Mouse (Mus musculus): ENCODE measurements around the gene Apobec3.
"Not testable (repeated sequence)": the region's sequence is repeated elsewhere in the genome, so short reads cannot be mapped to it uniquely, and the experiment has no call there.

The Apobec3 gene

DNA sequence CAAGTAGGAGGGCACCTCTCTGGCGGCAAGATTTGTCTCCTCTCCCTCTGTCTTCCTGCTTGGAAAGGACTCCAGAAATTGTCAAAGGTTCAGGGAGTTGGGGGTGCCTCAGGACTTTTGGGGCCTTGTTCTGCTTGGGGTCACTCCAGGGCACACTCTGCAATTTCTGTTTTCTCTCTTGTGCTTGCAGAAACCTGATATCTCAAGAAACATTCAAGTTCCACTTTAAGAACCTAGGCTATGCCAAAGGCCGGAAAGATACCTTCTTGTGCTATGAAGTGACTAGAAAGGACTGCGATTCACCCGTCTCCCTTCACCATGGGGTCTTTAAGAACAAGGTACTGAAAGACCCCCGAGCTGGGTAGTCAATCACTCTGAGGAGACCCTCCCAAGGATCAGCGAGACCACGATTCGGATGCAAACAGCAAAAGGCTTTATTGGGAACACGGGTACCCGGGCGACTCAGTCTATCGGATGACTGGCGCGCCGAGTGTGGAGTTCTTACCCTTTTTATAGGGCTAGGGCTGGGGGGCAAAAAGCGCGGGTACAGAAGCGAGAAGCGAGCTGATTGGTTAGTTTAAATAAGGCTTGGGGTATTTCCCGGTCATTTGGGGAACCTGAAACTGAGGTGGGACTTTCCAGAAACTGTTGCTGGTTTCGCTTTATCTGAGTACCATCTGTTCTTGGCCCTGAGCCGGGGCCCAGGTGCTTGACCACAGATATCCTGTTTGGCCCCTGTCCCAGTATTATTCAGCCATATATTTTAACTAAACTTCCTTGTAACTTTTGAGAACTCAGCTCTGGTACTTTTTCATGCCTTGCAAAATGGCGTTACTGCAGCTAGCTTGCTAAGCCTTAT is 4.0 kb downstream of the Apobec3 start:
- not testable (repeated sequence) for DNase-seq (ENCODE audit: low spot score in 2 of 2)

DNA sequence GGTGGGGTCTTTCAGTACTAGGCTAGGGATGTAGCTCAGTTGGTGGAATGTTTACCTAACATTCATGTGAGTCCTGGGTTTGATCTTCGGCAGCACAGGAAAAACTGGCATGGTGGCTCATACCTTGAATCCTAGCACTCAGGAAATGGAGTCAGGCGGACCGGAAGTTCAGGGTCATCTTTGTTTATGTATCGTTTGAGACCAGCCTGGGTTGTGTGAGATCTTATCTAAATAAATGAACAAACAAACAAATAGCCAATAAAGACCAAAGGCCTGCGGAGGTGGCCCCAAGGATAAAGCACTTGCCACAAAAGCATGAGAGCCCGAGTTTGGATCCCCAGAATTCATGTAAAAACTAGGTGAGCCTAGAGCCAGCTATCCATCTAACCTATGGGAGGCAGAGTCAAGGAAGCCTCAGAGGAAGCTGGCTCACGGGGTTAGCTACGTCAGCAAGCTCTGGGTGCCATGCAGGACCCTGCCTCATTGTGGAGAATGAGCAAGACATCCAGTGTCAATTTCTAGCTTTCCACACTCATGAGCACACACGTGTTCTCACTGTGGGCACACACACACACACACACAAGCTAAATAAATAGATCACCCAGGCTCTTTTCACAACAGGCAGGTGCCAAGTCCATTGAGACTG is 4.7 kb downstream of the Apobec3 start:
- no peak for DNase-seq (ENCODE audit: low spot score in 2 of 2)

DNA sequence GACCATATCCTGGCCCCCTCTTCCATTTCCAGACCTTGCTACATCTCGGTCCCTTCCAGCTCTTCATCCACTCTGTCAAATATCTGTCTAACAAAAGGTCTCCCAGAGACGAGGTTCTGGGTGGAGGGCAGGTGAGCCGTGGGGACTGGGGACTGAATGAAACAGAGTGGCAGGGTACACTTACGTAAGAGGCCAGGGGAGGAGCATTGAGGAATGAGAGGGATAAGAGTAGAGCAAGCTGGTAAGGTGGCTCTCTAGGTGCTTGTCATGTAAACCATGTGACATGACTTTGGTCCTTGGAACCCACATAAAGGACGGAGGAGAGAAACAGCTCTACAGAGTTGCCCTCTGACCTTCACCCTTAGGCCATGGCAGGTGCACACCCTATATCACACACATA is 7.5 kb downstream of the Apobec3 start:
- no peak for DNase-seq (ENCODE audit: low spot score in 2 of 2)

DNA sequence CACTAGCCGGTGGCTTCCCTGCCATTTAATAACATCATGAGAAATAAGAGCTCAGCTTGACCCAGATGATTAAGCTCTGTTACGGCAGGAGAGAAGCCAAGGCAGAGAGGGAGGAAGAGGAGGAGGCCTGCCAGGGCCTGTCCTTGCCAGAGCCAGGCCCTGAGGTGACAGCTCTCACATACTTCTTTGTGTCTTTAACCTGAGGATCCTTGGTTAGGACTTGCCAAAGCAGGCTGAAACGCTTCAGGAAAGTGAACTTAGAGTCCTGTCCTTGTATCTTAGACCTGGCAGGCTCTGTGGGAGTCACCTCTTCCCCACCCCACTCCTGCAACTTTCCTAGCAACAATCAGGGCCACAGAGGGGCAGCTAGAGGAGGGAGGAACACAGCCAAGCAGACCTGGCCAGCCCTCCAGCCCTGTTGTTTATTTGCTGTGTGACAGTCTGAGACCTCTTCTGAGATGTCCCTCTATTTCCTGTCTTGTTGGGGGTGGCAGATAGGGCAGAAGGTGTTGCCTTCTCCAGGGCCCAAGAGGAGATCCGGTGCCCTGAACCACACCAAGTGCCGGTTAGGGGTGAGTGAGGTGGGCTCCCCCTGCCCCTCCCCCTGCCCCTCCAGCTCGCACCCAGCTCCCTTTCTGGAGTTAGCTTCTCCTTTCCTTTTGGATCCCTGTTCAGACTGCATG is 8.5 kb downstream of the Apobec3 start:
- no peak for DNase-seq (ENCODE audit: low spot score in 2 of 2)

DNA sequence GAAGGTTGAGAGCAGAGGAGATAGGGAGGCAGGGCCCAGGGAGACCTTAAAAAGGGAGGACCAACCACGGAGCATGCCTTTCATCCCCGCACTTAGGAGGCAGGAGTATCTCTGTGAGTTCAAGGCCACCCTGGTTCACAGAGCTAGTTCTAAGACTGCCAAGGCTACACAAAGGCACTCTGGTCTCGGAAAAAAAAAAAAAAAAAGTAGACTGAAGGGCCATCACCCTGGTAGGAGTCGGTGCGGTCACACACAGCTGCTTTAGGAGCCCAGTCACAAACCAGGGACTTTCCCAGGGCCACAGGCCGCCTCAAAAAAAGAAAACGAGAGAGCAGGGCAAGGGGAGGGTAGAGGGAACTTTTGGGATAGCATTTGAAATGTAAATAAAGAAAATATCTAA is 9.3 kb downstream of the Apobec3 start:
- no peak for DNase-seq (ENCODE audit: low spot score in 2 of 2)

DNA sequence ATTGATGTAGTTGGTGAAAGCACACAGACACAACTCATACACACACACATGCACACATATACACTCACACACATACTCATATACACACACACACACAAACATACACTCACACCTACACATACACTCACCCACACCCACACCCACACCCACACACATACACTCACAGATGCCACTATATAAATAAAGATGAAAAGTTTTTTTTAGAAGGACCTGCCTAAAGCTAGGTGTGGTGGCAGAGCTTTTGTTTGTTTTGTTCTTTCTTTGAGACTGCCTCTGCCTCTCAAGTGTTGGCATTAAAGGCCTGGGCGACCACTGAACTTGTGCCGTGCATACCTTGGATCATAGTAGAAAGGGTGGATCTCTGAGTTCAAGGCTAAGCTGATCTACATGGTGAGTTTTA is 9.9 kb downstream of the Apobec3 start:
- no peak for DNase-seq (ENCODE audit: low spot score in 2 of 2)

DNA sequence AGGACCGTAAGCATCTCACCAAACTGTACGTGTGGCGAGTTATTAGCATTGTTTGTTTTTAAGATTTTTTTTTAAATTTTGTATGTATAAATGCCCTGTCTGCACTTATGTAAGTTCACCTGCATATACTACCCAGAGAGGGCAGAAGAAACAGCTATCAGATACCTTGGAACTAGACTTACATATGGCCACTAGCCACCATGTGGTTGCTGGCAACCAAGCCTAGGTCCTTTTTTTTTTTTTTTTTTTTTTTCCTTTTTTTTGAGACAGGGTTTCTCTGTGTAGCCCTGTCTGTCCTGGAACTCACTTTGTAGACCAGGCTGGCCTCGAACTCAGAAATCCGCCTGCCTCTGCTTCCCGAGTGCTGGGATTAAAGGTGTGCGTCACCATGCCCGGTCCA is 11.6 kb downstream of the Apobec3 start:
- not testable (repeated sequence) for DNase-seq (ENCODE audit: low spot score in 2 of 2)

DNA sequence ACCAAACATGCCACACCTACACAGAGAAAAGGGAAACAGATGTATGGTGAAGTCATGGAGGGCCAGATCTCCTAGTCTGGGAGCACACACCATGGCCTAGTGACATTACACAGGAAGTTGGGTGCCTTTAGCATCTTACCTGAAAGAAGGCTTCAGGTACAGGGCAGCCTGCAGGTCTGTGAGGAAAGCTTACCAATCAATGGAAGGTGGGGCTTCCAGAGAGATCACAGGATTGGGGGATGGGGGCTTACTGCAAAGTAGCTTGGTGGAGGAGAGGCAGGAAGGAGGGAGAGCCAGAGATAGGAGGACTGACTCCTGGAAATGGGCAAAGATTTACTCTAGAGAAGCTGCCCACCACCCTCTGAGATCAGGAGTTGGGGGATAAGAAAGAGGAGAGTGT is 12.5 kb downstream of the Apobec3 start:
- no peak for DNase-seq (ENCODE audit: low spot score in 2 of 2)

DNA sequence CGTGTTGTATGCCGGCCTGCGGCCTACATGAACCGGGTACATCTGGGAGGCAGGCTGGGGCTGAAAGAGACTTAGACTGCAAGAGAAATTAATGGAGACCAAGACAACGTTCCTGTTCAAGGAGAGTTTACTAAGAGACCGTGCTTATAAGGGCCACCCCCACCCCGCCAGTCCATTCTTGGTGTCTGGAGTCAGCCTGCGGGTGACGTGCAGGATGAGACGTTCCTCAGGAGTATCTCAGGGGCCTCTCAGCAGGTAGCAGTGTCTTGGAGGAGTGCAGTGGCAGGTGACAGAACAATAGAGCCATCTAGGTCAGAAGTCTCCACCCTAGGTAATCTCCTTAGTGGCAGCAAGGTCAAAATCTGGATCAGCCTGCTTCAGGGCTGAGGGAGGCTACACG is 13.2 kb downstream of the Apobec3 start:
- DNase-seq (ENCODE audit: low spot score in 2 of 2), result not testable (repeated sequence)

DNA sequence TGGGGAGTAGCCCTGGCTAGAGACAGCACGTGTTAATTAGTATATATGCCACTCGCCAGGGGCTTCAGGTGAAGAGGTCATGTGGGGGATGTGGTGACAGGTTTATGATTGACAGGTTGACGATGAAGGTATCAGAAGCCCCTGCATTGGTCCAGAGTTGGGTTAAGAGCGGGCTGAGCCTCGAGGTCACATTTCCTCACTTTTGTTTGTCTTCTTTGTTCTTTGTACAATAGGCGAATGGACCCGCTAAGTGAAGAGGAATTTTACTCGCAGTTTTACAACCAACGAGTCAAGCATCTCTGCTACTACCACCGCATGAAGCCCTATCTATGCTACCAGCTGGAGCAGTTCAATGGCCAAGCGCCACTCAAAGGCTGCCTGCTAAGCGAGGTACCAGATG is 13.8 kb downstream of the Apobec3 start:
- DNase-seq (ENCODE audit: low spot score in 2 of 2), result no peak

DNA sequence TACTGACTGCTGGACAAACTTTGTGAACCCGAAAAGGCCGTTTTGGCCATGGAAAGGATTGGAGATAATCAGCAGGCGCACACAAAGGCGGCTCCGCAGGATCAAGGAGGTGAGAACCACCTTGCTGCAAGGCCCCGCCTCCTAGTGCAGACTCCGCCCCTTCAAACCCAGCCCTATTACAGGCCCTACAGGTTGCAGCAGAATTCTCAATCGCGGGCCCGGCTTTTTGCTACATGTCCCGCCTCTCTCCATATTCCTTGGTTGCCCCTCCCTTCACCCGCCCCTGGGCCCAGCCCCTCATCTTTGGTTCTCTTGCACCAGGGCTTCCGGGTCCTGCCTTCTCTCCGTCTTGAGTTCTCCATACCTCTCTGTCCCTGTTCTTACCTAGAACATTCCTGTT is 15.4 kb downstream of the Apobec3 start:
- no peak for DNase-seq (ENCODE audit: low spot score in 2 of 2)

DNA sequence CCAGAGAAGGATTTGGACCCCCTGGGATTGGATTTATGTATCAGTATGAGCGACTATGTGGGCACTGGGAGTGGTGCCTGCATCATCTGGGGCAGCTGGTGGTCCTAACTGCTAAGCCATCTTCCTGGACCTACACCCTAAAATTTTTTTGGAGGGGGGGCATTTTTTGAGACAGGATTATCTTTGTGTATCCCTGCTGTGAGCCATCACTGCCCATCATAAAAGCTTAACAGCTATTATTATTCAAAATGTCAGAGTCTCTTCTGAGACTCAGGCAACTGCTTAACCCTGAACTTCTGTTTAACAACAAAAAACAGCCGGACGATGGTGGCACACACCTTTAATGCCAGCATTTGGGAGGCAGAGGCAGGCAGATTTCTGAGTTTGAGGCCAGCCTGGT is 17.5 kb downstream of the Apobec3 start:
- not testable (repeated sequence) for DNase-seq (ENCODE audit: low spot score in 2 of 2)

DNA sequence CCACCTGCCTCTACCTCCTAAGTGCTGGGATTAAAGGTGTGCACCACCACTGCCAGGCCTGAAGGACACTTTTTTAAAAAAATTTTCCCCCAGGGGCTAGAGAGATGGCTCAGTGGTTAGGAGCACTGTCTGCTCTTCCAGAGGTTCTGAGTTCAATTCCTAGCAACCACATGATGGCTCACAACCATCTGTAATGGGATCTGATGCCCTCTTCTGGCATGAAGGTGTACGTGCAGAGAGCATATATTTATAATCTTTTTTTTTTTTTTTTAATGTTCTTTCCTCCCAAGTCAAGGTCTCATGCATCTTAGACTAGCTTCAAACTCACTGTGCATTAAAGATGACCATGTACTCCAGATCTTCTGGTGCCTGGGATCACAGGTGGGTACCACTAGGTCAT is 19.4 kb downstream of the Apobec3 start:
- not testable (repeated sequence) for DNase-seq (ENCODE audit: low spot score in 2 of 2)

DNA sequence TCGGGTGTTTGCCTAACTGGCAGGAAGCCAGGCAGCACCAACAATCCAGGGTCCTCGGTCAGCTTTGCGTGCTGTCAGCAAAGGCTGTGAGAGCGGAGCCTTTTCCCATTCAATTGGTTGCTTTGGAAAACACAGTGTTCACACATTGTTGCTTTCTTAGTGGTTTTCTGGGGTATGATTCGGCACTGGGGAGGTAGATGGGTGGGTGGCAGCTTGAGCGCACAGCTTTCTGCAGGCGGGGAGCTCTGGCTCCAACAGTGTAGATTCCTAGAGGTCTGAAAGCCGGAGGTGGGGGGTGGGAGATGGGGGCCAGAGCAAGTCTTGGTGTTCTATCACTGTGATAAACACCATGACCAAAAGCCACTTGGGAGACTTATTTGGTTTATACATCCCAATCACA is 19.9 kb downstream of the Apobec3 start:
- DNase-seq (ENCODE audit: low spot score in 2 of 2), result no peak

DNA sequence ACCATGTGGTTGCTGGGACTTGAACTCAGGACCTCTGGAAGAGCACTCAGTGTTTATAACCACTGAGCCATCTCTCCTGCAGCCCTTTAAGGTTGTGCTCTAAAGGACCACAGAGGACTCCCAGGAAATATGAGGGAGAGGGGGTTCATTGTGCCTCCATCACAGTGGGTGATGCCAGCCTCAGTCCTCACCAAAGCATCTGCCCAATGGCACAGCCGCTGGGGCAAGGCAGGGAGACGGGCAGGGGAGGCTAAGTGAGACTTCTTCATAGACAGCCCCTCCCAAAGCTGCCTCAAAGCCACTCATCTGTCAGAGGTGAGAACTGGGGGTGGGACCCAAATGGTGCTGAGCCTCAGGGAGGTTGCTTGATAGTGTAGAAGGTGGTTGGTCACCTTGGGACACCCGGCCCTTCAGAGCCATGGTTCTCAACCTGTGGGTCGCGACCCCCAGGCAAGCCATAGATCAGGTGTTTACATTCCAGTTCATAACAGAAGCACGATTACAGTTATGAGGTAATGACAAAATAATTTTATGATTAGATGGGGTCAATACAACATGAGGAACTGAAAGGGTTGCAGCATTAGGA is 22.4 kb downstream of the Apobec3 start:
- DNase-seq (ENCODE audit: low spot score in 2 of 2), result no peak

DNA sequence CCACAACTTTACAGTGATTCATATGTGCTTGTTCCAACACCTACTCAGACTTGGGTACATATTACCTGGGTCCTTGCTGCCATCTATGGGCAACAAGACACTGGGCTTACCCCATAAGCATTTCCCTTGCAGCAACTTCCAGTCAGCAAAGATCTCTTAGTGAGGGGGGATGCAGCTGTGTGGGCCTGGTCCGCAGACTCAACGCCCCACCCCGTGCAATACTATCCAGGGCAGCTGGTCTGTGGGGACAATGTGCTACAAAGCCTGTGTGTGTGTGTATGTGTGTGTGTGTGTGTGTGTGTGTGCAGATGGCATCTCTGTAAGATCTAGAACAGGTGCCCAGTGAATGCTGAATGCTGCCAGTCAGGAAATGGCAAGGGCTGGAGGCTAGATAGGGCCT is 22.9 kb downstream of the Apobec3 start:
- DNase-seq (ENCODE audit: low spot score in 2 of 2), result no peak

DNA sequence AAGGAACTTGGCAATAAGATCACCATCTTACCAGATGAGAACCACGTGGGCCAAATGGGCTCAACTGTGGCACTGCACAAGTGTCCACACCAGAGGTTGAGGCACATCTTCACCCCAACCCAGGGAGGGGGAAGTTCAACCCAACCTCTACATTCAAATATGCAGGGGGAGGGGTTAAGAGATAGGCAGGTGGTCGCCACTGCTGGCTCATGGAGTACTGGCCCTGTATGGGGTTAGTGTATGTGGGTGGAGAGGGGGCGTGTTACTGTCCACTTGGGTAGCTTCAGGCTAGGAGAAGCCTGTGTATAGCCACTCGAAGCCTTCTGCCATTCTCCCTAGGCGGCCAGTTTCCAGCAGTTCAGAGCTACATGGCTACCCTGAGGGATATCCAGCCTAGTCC is 24.7 kb downstream of the Apobec3 start:
- no peak for DNase-seq (ENCODE audit: low spot score in 2 of 2)

DNA sequence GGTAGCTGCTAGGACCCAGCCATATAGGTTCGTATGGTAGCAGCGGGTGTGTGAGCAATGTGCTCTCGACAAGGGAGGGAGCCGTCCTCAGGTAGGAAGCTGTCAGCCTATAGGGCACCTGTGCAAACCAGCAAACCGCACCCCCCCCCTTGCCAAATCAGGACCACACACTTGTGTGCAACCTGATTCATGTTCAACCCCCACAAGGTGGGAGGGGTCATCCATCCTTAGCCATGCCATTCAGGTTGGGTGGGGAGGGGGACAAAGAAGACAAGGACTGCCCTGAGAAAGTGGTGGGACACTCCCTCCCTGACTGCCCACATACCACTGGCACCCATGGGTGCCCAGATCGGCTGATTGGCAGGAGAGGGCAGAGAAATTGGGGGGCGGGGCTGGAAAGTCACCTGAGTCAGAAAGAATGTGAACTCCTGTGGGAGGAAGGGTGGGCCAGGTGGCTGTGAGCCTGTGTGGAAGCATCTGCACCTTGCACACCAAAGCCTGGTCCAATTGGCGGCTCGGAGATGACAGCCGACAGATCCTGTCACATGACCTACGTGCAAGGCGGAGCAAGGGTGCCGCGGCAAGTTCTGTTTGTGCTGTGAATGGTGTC is 25.8 kb downstream of the Apobec3 start:
- DNase-seq (ENCODE audit: low spot score in 2 of 2), result no peak

DNA sequence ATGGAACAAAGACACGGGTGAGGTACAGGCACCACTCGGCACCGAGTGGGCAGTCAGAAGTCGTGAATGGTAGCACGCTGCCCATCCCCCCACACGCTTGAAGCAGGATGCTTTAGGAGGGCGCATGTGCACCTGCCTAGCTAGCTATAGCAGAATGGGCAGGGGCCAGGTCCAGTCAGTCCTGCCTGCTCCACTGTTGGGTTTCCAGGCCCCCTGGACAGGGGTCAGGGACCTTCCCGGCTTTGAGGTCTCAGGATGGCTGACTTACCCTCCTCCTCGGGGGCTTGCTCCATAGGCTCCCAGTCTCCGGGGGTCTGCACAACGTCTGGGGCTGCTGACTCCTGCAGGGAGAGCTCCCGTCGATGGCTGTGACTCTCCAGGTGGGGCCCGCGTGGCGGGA is 27.0 kb downstream of the Apobec3 start:
- no peak for DNase-seq (ENCODE audit: low spot score in 2 of 2)

DNA sequence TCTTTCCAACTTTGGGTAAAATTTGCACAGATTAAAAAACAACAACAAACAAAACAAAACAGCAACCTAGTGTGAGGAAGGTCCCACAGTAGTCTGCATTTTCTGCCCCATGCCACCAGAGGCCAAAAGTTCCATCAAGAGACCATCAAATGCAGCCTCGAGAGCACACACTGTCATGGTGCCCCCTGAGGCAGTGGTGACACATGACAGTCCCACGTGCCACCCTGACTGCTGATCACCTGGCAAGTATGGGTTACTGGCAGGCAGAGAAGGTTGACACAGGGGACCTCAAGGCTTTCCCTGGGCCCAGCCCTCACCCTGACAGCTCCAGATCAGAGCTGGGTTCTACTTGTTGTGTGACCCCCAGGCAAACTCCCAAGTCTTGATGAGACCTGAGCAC is 28.3 kb downstream of the Apobec3 start:
- no peak for DNase-seq (ENCODE audit: low spot score in 2 of 2)

DNA sequence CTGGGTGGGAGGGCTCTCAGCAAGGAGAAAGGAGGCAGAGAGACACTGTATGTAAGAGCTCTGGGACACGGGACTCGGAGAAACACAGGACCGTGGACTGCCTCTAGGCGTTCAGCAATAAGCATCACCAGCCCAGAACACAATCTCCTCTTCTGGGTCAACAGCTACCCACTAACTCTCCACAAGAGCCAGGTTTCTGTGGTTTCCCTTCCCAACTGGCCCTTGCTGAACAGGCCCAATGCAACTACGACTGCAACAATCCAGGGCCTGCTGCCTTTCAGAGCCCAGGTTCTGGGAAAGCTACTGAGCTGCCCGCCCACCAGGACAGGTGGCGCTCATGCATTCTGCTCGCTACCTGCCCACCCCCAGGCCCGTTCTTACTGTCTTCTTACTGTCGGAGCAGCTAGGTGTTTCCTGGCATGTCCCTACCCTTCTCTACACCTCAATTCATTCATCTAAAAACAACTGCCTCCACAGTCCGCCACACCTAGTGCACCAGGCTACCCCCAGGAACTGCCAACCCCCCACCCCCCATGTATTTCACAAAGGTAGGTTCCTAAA is 35.5 kb downstream of the Apobec3 start:
- DNase-seq (ENCODE audit: low spot score in 2 of 2), result no peak

DNA sequence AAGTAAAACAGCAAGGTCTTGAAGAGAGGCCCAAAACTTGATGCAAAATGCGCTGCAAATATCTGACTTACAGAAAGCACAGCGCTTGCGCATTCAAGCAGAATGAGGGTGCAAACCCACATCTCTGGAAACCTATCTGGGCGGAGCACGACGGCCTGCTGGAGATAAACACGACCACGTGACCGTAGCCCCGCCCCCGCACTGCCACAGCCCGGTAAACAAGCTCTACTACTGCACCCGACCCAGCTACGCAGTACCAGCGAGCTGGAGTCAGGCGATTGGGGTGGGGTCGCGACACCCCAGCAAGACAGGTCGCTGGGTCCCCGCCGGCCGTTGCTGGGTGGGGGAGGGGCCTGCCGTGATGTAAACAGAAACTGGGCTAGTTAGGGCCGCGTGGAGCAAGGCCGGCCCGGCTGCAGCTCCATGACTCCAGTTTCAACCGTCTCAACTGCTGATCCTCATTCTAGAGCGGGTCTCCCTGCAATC is 36.2 kb downstream of the Apobec3 start:
- peak; percentile 49 to 80 for DNase-seq (ENCODE audit: low spot score in 2 of 2)

Data from cerebellum, postnatal 4 days (tissue).